Mouse (Mus musculus) spleen, adult 2 months (tissue): ENCODE data around the gene Pkp3. TPM values are rescaled to one million over a fixed set of nuclear protein-coding genes. Genes with fewer than 3 reads are reported as not detected.
A peak's percentile ranks its signal among the peaks of the same experiment; 100 is the strongest.

Experiments used
- DNase-seq, 2 experiments: peaks; one replicate each; pipeline versions ENCODE4 v3.0.0 to v3.0.0-alpha.2; 2012 to 2021; ENCODE audit warnings: low spot score in 2 of 2, low read depth in 1 of 2
- H3K27ac ChIP-seq: fragments of 200-500 bp; 2 replicates; pipeline ENCODE4 v1.5.1; 2012; ENCODE audit warnings: low read length, inconsistent platforms; ENCODE audit not compliant: insufficient read depth
- H3K27me3 ChIP-seq: fragments of 200-500 bp; 2 replicates; pipeline ENCODE4 v1.6.1; 2012; ENCODE audit warnings: mild to moderate bottlenecking, moderate library complexity, low read length, inconsistent platforms; ENCODE audit not compliant: control insufficient read depth, insufficient read depth
- H3K36me3 ChIP-seq: fragments of 200-500 bp; 2 replicates; pipeline ENCODE4 v1.6.1; 2012; ENCODE audit warnings: mild to moderate bottlenecking, low read length, inconsistent platforms; ENCODE audit not compliant: control insufficient read depth, insufficient read depth
- H3K4me1 ChIP-seq: fragments of 200-500 bp; 2 replicates; pipeline ENCODE4 v1.6.1; 2011; ENCODE audit warnings: inconsistent platforms; ENCODE audit not compliant: control insufficient read depth, insufficient read depth, insufficient read length
- H3K4me3 ChIP-seq: fragments of 200-500 bp; 2 replicates; pipeline ENCODE4 v1.5.1; 2011; ENCODE audit warnings: mild to moderate bottlenecking, inconsistent platforms; ENCODE audit not compliant: insufficient read depth, insufficient read length; ENCODE audit errors: extremely low read depth
- CTCF ChIP-seq: fragments of 200-500 bp; IDR thresholded peaks from 2 replicates; pipeline ENCODE4 v1.5.1; 2011; ENCODE audit warnings: mild to moderate bottlenecking, inconsistent platforms; ENCODE audit not compliant: insufficient read depth, insufficient read length, insufficient replicate concordance; ENCODE audit errors: extremely low read depth
- POLR2A ChIP-seq: fragments of 200-500 bp; IDR thresholded peaks from 2 replicates; pipeline ENCODE4 v1.6.1; 2011; ENCODE audit warnings: low read depth, low read length, inconsistent platforms
- WGBS: fragments of 180-500 bp; shearing (Covaris S2); methylation state at CpG from one replicate; pipeline ENCODE4 v1.1.7; 2018; 5-methylcytosine and 5-hydroxymethylcytosine counted together
- polyA plus RNA-seq: library from polyadenylated mRNA; depleted of rRNA; stranded (reverse); fragments of >200 nt; gene quantifications from 2 replicates; pipeline ENCODE4 v1.2.3, GENCODE M21; 2012

The Pkp3 gene
- polyA plus RNA-seq, 1 experiment, result 30.1 TPM

DNA sequence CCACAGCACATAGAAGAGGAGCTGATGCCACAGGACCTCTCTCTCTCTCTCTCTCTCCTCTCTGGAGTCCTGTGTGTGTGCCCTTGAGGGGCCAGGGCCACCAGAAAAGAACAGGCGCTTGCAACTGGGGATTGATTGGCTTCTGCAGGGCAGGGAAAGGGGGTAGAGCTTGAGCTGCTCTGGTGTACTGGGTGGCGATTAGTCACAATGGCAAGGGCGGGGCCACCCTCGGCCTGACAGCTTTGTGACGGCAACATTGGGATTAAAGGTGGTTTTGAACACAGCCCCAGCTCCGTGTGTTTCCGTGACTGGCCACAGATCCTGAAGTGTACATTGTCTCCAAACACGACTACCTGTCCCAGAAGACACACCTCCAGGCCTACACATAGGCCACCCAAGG is 12.2 kb downstream of the Pkp3 start:
- no peak for DNase-seq
- Histone ChIP-seq H3K4me3 (no peak overlapping the region), H3K27ac (no peak overlapping the region), H3K36me3 (peaks cover 16% of the 10 kb centered on the region), H3K4me1 (peaks cover 22% of the 10 kb centered on the region), H3K27me3 (no peaks in the 10 kb centered on the region)
- TF ChIP-seq POLR2A (no peak), CTCF (no peak)
- WGBS, result 83% methylated on average over 8 of the region's 8 CpGs

DNA sequence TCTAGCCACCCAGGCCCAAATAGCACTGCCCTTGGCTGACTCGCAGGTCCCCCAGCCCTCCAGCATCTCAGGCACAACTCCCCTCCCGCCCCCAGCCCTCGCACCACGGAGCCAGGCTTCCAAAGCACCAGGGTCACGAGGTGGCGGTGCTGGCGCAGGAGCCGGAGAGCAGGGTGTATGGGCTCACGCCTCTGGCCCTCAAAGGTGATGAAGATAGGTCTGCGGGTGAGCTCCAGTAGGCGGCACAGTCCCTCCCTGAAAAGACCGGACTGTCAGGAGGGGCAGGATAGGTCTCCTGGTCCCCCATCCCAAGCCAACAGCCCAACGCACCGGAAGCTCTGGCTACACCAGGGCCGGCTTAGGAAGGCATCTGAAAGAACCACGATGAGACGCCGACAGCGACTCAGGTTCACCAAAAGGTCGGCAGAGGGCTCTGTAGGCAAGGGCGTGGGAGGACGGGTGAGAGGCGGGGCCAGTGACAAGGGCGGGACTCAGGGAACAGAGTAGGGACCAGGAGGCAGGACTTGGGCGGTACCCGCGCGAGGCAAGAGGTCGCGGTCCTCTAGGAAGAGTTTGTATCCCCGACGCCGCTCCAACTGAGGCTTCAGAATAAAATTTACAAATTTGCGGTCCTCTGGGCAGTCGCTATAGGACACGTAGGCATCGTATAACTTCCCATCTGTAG is 14.2 kb downstream of the Pkp3 start:
- DNase-seq, result peak; percentile 53 to 87
- Histone ChIP-seq H3K27me3 (no peaks in the 10 kb centered on the region), H3K4me1 (peaks cover 38% of the 10 kb centered on the region), H3K27ac (no peak overlapping the region), H3K4me3 (no peak overlapping the region), H3K36me3 (peaks cover 16% of the 10 kb centered on the region)
- WGBS, result 36% methylated on average over 37 of the region's 37 CpGs
- TF ChIP-seq CTCF (peak; percentile 72; the same call in 1 of the 2 replicates), POLR2A (no peak)

DNA sequence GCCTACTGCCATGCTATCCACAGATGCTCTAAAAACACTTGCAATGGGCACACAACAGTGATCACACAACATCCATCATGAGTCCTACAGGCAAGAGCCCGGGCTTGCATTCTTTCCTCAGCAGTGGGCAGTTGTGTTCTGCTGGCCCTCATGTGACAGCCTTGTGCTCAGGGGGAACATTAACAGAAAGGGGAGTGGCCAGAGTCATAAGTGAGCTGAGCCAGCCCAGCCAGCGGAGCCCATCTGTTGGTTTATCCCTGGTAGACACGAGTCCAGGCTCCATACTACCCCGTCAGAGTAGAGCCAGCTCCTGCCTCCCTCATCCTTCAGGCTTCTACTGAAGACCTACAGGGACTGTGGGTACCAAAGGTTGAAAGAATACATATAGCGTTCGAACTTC is 15.9 kb downstream of the Pkp3 start:
- no peak for TF ChIP-seq POLR2A
- TF ChIP-seq CTCF, result no peak
- no peak overlapping the region for H3K4me3 ChIP-seq
- 90% methylated on average over 6 of the region's 6 CpGs for WGBS
- H3K36me3 ChIP-seq, result peaks cover 16% of the 10 kb centered on the region
- no peak for DNase-seq
- H3K27ac ChIP-seq, result no peak overlapping the region
- peaks cover 30% of the 10 kb centered on the region for H3K4me1 ChIP-seq
- H3K27me3 ChIP-seq, result no peaks in the 10 kb centered on the region

DNA sequence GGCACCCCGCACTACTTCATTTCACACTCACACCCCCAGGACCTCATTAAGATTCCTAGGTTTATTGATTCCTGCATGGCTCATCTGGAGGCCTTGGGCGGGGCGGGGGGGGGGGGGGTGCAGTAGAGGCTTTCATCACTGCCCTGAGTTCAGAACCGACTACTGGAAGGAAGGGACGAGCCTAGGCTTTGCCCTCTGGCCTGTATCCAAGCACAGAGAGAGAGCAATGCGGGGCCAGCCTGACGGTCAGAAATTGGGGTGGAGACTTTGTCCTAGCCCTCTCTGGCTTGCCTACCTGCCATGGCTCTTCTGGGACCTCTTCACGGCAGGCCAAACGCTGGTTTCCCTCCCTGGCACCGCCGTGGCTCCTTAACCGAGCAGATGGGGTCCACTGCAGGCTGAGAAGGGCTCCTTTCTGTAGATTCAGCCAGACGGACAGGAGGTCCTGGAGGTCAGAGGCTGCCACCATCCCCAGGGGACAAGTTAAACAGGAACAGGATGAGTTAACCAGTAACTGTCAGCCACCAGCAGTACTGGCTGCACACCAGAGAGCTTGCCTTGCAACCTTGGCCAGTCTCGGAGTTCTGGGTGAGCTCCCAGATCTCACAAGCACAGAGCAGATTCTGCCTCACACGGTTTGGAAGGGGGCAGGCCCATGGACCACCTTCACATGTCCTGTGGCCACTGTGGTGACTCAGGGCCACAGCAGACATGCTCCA is 16.6 kb downstream of the Pkp3 start:
- TF ChIP-seq POLR2A (no peak), CTCF (no peak)
- Histone ChIP-seq H3K4me1 (peaks cover 29% of the 10 kb centered on the region), H3K27ac (no peak overlapping the region), H3K4me3 (no peak overlapping the region), H3K27me3 (no peaks in the 10 kb centered on the region), H3K36me3 (peaks cover 16% of the 10 kb centered on the region)
- WGBS, result 57% methylated on average over 15 of the region's 15 CpGs
- DNase-seq, result no peak

DNA sequence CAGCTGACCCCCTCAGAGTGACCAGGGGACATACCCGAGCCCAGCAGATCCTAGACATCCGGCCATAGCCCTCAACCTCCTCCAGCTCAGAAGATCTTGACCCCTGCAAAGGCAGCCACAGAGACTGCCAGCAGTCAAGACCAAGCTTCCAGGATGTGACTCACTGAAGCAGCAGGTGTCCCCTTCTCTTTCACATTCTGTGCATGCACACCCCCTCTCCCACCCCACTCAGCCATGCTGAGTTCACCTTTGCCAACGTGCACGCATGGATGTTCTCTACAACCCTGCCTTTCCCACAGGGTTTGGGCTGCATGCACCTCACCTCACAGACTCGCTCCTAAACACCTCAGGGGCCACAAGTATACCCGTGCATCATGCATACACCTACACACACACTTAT is 18.0 kb downstream of the Pkp3 start:
- 9% methylated on average over 6 of the region's 6 CpGs for WGBS
- peak overlapping the region; percentile 68 for H3K4me3 ChIP-seq
- DNase-seq, result no peak
- peak overlapping the region; percentile 93 for H3K27ac ChIP-seq
- peaks cover 10% of the 10 kb centered on the region for H3K36me3 ChIP-seq
- TF ChIP-seq CTCF, result no peak
- TF ChIP-seq POLR2A, result no peak
- H3K4me1 ChIP-seq, result peaks cover 36% of the 10 kb centered on the region
- H3K27me3 ChIP-seq, result no peaks in the 10 kb centered on the region

- peak; percentile 78 to 90 for DNase-seq
- peaks cover 36% of the 10 kb centered on the region for H3K4me1 ChIP-seq
- no peak for TF ChIP-seq CTCF
- no peak; the same call in 1 of the 2 replicates for TF ChIP-seq POLR2A
- peak overlapping the region; percentile 68 for H3K4me3 ChIP-seq
- no peaks in the 10 kb centered on the region for H3K27me3 ChIP-seq
- 1% methylated on average over 6 of the region's 6 CpGs for WGBS
- peaks cover 6% of the 10 kb centered on the region; the same call in 1 of the 2 replicates for H3K36me3 ChIP-seq
- H3K27ac ChIP-seq, result peak overlapping the region; percentile 93
Observed at GRCm38 (mm10) chr7:141096649-141097056, 18.6 kb downstream of the Pkp3 start.
